Mouse (Mus musculus): Measurements from ENCODE around the gene Jph3.

- TF ChIP-seq CTCF (conservative IDR thresholded peaks at IDR 0.05; ENCODE audit: insufficient read depth, insufficient read length, low read depth, low read length), result no peak
- TF ChIP-seq POLR2A (IDR thresholded peaks at IDR 0.05; ENCODE audit: low read depth, low read length), result no peak
Measured at GRCm38 (mm10) chr8:121736236-121736635, 6.8 kb downstream of the Jph3 start.

Measured in kidney, adult 2 months (tissue).